Mouse (Mus musculus): ENCODE measurements at regions not wholly inside any gene's neighbourhood (a gene's known extent, or its start where the extent isn't known, plus 50 kb on each side); places are given as distances from the start of the nearest gene placed in this dataset.
"Not testable (repeated sequence)": the region's sequence is repeated elsewhere in the genome, so short reads cannot be mapped to it uniquely, and the experiment has no call there.

DNA sequence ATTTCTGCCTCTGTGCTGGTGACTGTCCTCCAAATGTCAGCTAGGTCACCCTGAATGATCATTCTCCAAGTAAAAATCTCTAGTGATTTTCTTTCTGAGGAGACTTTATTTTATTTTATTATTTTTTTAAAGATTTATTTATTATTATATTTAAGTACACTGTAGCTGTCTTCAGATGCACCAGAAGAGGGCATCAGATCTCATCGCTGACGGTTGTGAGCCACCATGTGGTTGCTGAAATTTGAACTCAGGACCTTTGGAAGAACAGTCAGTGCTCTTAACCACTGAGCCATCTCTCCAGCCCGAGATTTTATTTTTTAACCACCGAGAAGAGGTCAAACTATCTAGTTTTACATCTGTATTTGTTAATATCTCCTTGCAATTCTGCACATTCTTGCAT, 50.5 kb upstream of the Slc44a3 start:
- not testable (repeated sequence) for DNase-seq (ENCODE audit: low spot score)
